Mouse (Mus musculus): Measurements from ENCODE around the gene Pdcd2l. TPM values are rescaled to one million over a fixed set of nuclear protein-coding genes. Genes with fewer than 3 reads are reported as not detected.

Gene Pdcd2l
- polyA plus RNA-seq, 1 experiment from 2014 or later = 34.0 TPM

DNA sequence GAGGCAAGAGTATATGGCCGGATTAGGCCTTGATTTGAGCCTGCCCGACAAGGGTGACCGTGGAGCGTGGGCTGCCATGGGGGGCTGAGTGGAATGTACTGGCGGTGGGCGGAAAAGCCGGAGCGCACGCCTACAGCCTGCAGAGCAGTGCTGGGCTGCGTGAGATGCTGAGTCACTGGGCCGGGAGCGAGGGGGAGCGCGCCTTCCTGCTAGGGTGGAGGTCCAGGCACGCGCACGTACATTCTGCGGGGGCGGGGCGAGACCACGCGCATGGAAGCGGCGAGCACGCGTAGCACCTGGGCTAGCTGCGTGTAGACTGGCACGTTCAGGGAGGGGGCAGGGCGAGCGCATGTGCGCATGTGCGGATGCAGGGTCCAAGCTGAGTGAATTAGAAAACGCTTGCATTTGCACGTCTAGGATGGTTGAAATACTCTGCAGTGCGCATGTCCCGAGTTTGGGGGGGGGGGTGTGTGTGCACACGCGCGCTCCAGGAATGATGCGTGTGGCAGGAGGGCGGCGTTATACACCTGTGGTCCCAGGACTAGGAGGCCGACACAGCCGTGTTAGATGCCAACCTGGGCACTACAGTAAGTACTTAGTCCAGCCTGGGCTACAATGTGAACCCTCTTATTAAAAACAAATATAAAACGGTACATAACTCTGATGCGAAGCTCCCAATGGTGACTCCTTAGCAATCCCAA is 37.6 kb upstream of the Pdcd2l start:
- Histone ChIP-seq H3K4me2 (replicated peaks; ENCODE audit: low read depth, low read length) (peak overlapping the region; percentile 71), H3K9me3 (ENCODE audit: low read length) (no peaks in the 10 kb centered on the region), H3K27me3 (replicated peaks; ENCODE audit: insufficient read depth, low read length) (no peaks in the 10 kb centered on the region), H3K27ac (ENCODE audit: low read length) (peak overlapping the region; percentile 89), H3K9ac (replicated peaks; ENCODE audit: low read depth) (peak overlapping the region; percentile 48), H3K36me3 (ENCODE audit: insufficient read depth, low read length) (peaks cover 12% of the 10 kb centered on the region), H3K4me1 (ENCODE audit: insufficient read depth, low read depth, low read length) (peaks cover 17% of the 10 kb centered on the region; the same call in 1 of the 2 replicates), H3K4me3 (ENCODE audit: low read depth, low read length) (peak overlapping the region; percentile 44)
- ATAC-seq = peak; percentile 88
- WGBS = 3% methylated on average over 39 of the region's 46 CpGs
- peak; percentile 96 for DNase-seq (ENCODE audit: low spot score)
- TF ChIP-seq EP300 (IDR thresholded peaks at IDR 0.05) (no peak), CTCF (IDR thresholded peaks at IDR 0.05) (no peak; the same call in 1 of the 2 replicates)

DNA sequence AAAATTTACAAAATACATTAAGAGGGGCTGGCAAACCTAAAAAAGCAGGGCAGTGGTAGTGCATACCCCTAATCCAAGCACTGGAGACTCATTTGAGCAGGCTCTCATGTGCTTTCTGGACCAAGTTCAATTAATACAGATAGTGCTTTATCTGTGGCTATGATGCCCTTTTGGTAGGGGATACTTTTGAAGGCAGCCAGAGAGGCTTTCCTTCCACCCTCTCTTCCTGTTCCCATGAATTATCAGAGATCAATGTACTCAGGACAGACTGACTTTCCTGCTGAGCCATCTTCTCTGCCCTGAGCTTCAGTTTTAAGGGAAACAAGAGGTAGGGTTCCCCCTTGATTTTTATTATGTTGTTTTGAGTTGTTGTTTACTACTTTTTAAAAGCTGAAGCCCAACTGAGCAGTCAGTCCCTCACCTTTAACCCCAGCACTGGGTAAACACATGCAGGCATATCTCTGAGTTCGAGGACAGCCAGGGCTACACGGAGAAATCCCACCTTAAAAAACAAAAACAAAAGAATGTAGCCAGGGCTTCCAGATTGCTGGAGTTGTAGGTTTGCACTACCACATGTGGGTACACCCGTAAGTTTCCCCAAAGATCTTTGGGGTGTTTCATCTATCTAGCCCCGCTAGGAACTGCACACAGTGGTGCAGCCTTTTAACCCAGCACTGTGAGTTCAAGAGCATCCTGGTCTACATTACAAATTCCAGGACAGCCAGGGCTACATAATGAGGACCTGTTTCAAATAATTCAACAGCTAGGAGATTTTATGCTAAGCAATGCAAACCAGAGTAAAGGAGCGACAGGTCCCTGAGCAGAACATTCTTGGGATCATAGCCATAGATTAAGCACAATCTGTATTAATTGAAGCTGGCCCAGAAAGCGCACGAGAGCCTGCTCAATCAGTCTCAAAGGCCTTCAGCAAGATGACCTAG is 36.6 kb upstream of the Pdcd2l start:
- Histone ChIP-seq H3K27me3 (replicated peaks; ENCODE audit: insufficient read depth, low read length) (no peaks in the 10 kb centered on the region), H3K27ac (ENCODE audit: low read length) (peak overlapping the region; percentile 89), H3K4me2 (replicated peaks; ENCODE audit: low read depth, low read length) (peak overlapping the region; percentile 71), H3K36me3 (ENCODE audit: insufficient read depth, low read length) (peaks cover 3% of the 10 kb centered on the region), H3K4me1 (ENCODE audit: insufficient read depth, low read depth, low read length) (peaks cover 17% of the 10 kb centered on the region; the same call in 1 of the 2 replicates), H3K9me3 (ENCODE audit: low read length) (no peaks in the 10 kb centered on the region), H3K9ac (replicated peaks; ENCODE audit: low read depth) (peak overlapping the region; percentile 48), H3K4me3 (ENCODE audit: low read depth, low read length) (peak overlapping the region; percentile 44)
- no peak for TF ChIP-seq EP300 (IDR thresholded peaks at IDR 0.05)
- TF ChIP-seq CTCF (IDR thresholded peaks at IDR 0.05) = no peak
- ATAC-seq (no peak), DNase-seq (ENCODE audit: low spot score) (no peak)
- WGBS = 38% methylated on average over 7 of the region's 7 CpGs

DNA sequence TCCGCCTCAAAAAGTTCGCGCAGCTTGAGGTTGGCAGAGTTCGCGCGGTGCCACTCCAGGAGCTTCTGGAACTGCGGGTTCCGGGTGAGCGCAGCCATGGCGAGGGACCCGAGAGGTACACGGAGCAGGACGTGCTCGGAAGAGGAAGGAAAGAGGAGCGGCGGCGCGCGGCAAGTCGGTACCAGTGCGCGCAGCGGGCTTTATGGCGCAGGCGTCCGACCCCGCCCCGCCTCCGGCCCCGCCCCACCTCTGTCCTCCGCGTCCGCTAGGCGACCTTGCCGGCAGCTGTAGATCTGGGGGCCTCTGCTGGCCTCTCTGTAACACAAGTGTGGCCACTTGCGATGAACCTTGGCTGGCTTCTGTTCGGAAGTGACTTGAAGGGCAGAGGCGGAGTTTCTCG is 33.7 kb upstream of the Pdcd2l start, which contains the start of gene Gpi1:
Gene Gpi1 (minus strand): TSS at position 221 of the 400 bp plus-strand sequence.
- 2% methylated on average over 39 of the region's 39 CpGs for WGBS
- H3K4me2 ChIP-seq (replicated peaks; ENCODE audit: low read depth, low read length) = peak within 1 kb of the TSS; percentile 92
- peak; percentile 82 for ATAC-seq
- peaks cover 17% of the 10 kb centered on the region; the same call in 1 of the 2 replicates for H3K4me1 ChIP-seq (ENCODE audit: insufficient read depth, low read depth, low read length)
- H3K9ac ChIP-seq (replicated peaks; ENCODE audit: low read depth) = peak within 1 kb of the TSS; percentile 65
- no peaks in the 10 kb centered on the region for H3K36me3 ChIP-seq (ENCODE audit: insufficient read depth, low read length)
- DNase-seq (ENCODE audit: low spot score) = peak; percentile 95
- TF ChIP-seq EP300 (IDR thresholded peaks at IDR 0.05) (no peak), CTCF (IDR thresholded peaks at IDR 0.05) (peak; percentile 69)
- no peaks in the 10 kb centered on the region for H3K27me3 ChIP-seq (replicated peaks; ENCODE audit: insufficient read depth, low read length)
- no peaks in the 10 kb centered on the region for H3K9me3 ChIP-seq (ENCODE audit: low read length)
- peak within 1 kb of the TSS; percentile 72 for H3K4me3 ChIP-seq (ENCODE audit: low read depth, low read length)
- H3K27ac ChIP-seq (ENCODE audit: low read length) = peak within 1 kb of the TSS; percentile 71

DNA sequence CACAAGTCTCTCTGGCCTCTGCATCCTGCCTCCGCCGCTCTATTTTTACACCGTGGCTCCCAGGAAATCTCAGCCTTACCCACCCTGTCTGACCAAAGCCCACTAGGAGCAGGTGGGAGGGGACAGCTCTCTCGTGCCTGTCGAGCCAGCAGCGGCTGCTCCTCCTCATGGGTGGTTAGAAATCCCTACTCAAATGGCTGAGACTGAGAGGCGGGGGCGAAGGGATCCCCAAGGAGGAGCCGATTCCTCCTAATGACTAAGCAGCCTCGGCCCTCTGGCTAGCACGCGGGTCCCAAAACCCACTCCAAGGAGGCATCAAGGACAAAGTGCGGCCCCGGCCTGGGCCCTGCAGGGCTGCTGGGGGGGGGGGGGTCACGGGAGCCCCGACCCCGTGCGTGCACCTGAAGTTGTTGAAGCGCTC is 33.2 kb upstream of the Pdcd2l start:
- Histone ChIP-seq H3K4me1 (ENCODE audit: insufficient read depth, low read depth, low read length) (peaks cover 14% of the 10 kb centered on the region; the same call in 1 of the 2 replicates), H3K27ac (ENCODE audit: low read length) (peak overlapping the region; percentile 71)
- DNase-seq (ENCODE audit: low spot score) = peak; percentile 59

DNA sequence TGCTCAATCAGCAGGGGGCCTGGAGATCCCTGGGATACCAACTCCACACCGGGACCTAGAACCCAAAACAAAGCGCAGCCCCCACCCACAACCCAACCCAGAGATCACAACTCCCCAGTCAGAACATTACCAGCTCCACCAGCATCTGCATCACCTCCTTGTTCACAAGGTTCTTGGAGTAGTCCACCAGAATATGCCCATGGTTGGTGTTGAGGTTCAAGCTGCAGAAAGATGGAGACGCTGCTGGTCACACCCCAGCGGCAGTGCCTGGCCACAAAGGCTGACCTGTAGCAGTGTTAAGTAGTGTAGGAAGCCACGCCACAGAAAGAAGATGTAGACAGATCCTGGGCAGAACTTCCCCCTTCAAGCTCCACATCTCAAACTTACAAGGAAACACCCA is 32.7 kb upstream of the Pdcd2l start:
- peak overlapping the region; percentile 72 for H3K4me3 ChIP-seq (ENCODE audit: low read depth, low read length)
- H3K4me1 ChIP-seq (ENCODE audit: insufficient read depth, low read depth, low read length) = peaks cover 13% of the 10 kb centered on the region; the same call in 1 of the 2 replicates
- H3K36me3 ChIP-seq (ENCODE audit: insufficient read depth, low read length) = no peaks in the 10 kb centered on the region
- H3K9ac ChIP-seq (replicated peaks; ENCODE audit: low read depth) = peak overlapping the region; percentile 65; the same call in 1 of the 2 replicates
- H3K27ac ChIP-seq (ENCODE audit: low read length) = peak overlapping the region; percentile 71
- DNase-seq (ENCODE audit: low spot score) (no peak), ATAC-seq (no peak)
- H3K27me3 ChIP-seq (replicated peaks; ENCODE audit: insufficient read depth, low read length) = no peaks in the 10 kb centered on the region
- peak overlapping the region; percentile 92 for H3K4me2 ChIP-seq (replicated peaks; ENCODE audit: low read depth, low read length)
- WGBS = 19% methylated on average over 5 of the region's 5 CpGs
- TF ChIP-seq CTCF (IDR thresholded peaks at IDR 0.05) (no peak), EP300 (IDR thresholded peaks at IDR 0.05) (no peak)
- no peaks in the 10 kb centered on the region for H3K9me3 ChIP-seq (ENCODE audit: low read length)

More for the DNA sequence above, 33.2 kb upstream of the Pdcd2l start:
- TF ChIP-seq EP300 (IDR thresholded peaks at IDR 0.05) = no peak
- Histone ChIP-seq H3K4me3 (ENCODE audit: low read depth, low read length) (peak overlapping the region; percentile 72), H3K9ac (replicated peaks; ENCODE audit: low read depth) (peak overlapping the region; percentile 65), H3K4me2 (replicated peaks; ENCODE audit: low read depth, low read length) (peak overlapping the region; percentile 92), H3K27me3 (replicated peaks; ENCODE audit: insufficient read depth, low read length) (no peaks in the 10 kb centered on the region), H3K36me3 (ENCODE audit: insufficient read depth, low read length) (no peaks in the 10 kb centered on the region), H3K9me3 (ENCODE audit: low read length) (no peaks in the 10 kb centered on the region)
- 0% methylated on average over 17 of the region's 19 CpGs for WGBS
- ATAC-seq = peak; percentile 10

DNA sequence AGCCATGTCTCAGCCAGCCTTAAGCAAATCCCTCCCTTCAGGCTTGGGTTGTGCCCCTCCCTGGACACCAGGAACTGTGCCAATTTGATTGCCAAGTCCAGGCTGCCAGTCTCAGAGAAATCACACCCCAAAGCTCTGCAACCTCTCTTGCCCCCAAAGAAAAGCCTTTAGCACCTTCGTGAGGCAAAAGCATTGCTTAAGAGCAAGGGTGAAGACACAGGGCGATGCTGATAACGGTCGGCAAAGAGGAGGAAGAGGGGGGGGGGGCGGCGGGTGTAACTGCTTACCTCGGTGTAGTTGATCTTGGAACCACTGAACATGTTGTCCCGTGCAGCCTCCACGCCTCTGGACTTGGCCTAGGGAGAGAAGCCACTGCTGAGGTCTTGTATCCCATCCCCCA is 32.2 kb upstream of the Pdcd2l start:
- Histone ChIP-seq H3K9me3 (ENCODE audit: low read length) (no peaks in the 10 kb centered on the region), H3K9ac (replicated peaks; ENCODE audit: low read depth) (no peak overlapping the region), H3K4me1 (ENCODE audit: insufficient read depth, low read depth, low read length) (peaks cover 13% of the 10 kb centered on the region; the same call in 1 of the 2 replicates), H3K27ac (ENCODE audit: low read length) (no peak overlapping the region), H3K27me3 (replicated peaks; ENCODE audit: insufficient read depth, low read length) (no peaks in the 10 kb centered on the region), H3K4me2 (replicated peaks; ENCODE audit: low read depth, low read length) (peak overlapping the region; percentile 92), H3K36me3 (ENCODE audit: insufficient read depth, low read length) (no peaks in the 10 kb centered on the region), H3K4me3 (ENCODE audit: low read depth, low read length) (peak overlapping the region; percentile 72; the same call in 1 of the 2 replicates)
- TF ChIP-seq EP300 (IDR thresholded peaks at IDR 0.05) (no peak), CTCF (IDR thresholded peaks at IDR 0.05) (no peak)
- DNase-seq (ENCODE audit: low spot score) (peak; percentile 38), ATAC-seq (no peak)
- 20% methylated on average over 7 of the region's 9 CpGs for WGBS
